Mouse (Mus musculus) kidney, adult 2 months (tissue): ENCODE measurements around the gene Olfr630. TPM values are rescaled to one million over a fixed set of nuclear protein-coding genes. Genes with fewer than 3 reads are reported as not detected.
"Not testable (repeated sequence)": the region's sequence is repeated elsewhere in the genome, so short reads cannot be mapped to it uniquely, and the experiment has no call there.

Source experiments
- DNase-seq: peaks from one replicate; pipeline ENCODE4 v3.0.0; 2021
- H3K27ac ChIP-seq: fragments of 200-500 bp; 2 replicates; pipeline ENCODE4 v1.5.1; 2012; ENCODE audit warnings: low read depth, low read length, control low read depth, inconsistent platforms; ENCODE audit not compliant: insufficient read depth
- H3K27me3 ChIP-seq: fragments of 200-500 bp; replicated peaks from 2 replicates; pipeline ENCODE4 v1.6.1; 2012; ENCODE audit warnings: mild to moderate bottlenecking, moderate library complexity, low read length, inconsistent platforms; ENCODE audit not compliant: control insufficient read depth, insufficient read depth
- H3K36me3 ChIP-seq: fragments of 200-500 bp; 2 replicates; pipeline ENCODE4 v1.6.1; 2012; ENCODE audit warnings: mild to moderate bottlenecking, moderate library complexity, low read length, inconsistent platforms; ENCODE audit not compliant: control insufficient read depth, insufficient read depth
- H3K4me1 ChIP-seq: fragments of 200-500 bp; 2 replicates; pipeline ENCODE4 v1.6.1; 2011; ENCODE audit warnings: low read length; ENCODE audit not compliant: control insufficient read depth, insufficient read depth
- H3K4me3 ChIP-seq: fragments of 200-500 bp; 2 replicates; pipeline ENCODE4 v1.5.1; 2011; ENCODE audit warnings: mild to moderate bottlenecking, low read depth, low read length, control low read depth; ENCODE audit not compliant: insufficient read depth
- CTCF ChIP-seq: fragments of 200-500 bp; conservative IDR thresholded peaks from 2 replicates; pipeline ENCODE4 v1.5.1; 2011; ENCODE audit warnings: low read depth, mild to moderate bottlenecking, control low read depth, low read length, moderate library complexity, mixed read lengths; ENCODE audit not compliant: insufficient read depth, insufficient read length
- POLR2A ChIP-seq: fragments of 200-500 bp; IDR thresholded peaks from one replicate; pipeline ENCODE4 v1.6.1; 2011; ENCODE audit warnings: low read depth, low read length, control low read depth
- WGBS: fragments of 180-500 bp; shearing (Covaris S2); methylation state at CpG from one replicate; pipeline ENCODE4 v1.1.7; 2018; 5-methylcytosine and 5-hydroxymethylcytosine counted together
- polyA plus RNA-seq: library from polyadenylated mRNA; depleted of rRNA; stranded (reverse); fragments of >200 nt; gene quantifications from 2 replicates; pipeline ENCODE4 v1.2.3, GENCODE M21; 2012; rRNA removed

Olfr630 gene
- not detected in 2 replicates for polyA plus RNA-seq

DNA sequence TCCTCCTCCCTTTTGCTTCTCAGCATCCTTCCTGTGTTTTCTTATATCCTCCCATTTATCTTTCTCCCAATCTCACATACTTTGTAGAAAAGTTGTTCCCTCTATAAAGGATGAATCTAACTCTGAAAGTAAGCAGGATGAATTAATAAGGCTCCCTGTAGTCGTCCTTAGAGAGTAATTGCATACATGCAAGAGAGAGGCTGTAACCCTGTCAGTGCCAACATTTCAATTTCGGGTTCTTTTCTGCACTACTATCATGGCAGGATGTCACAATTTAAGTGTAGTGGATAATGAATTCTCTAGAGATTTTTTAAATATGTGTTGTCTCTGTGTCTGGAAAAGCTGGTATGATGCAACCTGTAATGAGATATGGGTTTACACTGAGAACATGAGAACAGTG is at the start of gene Olfr630:
TSS of gene Olfr630 (minus strand) at position 101 of the 400 bp plus-strand sequence.
- no peaks in the 10 kb centered on the region for H3K4me1 ChIP-seq
- DNase-seq = no peak
- no peak within 1 kb of the TSS for H3K27ac ChIP-seq
- H3K36me3 ChIP-seq = no peaks in the 10 kb centered on the region
- TF ChIP-seq POLR2A = no peak
- no peak for TF ChIP-seq CTCF
- no peaks in the 10 kb centered on the region for H3K27me3 ChIP-seq
- 37% methylated on average over 2 of the region's 2 CpGs for WGBS
- no peak within 1 kb of the TSS for H3K4me3 ChIP-seq

DNA sequence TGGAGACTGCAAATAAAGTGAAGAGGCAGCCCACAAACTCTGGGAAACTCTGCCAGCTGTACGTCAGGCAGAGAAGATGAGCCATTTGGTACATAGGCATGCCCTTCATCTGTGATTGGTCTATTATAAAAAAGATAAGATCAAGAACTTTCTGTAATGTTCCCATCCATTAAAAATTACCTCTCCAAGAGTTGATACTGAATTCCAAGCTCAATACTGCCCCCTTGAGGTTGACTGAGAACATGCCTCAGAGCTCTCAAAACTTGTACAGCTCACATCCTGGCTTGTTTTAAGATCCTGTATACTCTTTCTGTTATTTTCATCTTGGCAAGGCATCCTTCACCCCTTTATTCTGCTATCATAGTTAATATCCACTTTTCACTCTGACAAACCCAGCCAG is 49.7 kb upstream of the Olfr630 start:
- no peaks in the 10 kb centered on the region for H3K4me1 ChIP-seq
- TF ChIP-seq POLR2A = no peak
- 0 out of 2 replicates have a peak, but pooled peaks have one; percentile 20 for TF ChIP-seq CTCF
- no peak overlapping the region for H3K4me3 ChIP-seq
- peak; percentile 4 for DNase-seq
- no peaks in the 10 kb centered on the region for H3K27me3 ChIP-seq
- H3K27ac ChIP-seq = no peak overlapping the region
- WGBS = 49% methylated on average over 1 of the region's 1 CpGs
- H3K36me3 ChIP-seq = no peaks in the 10 kb centered on the region

DNA sequence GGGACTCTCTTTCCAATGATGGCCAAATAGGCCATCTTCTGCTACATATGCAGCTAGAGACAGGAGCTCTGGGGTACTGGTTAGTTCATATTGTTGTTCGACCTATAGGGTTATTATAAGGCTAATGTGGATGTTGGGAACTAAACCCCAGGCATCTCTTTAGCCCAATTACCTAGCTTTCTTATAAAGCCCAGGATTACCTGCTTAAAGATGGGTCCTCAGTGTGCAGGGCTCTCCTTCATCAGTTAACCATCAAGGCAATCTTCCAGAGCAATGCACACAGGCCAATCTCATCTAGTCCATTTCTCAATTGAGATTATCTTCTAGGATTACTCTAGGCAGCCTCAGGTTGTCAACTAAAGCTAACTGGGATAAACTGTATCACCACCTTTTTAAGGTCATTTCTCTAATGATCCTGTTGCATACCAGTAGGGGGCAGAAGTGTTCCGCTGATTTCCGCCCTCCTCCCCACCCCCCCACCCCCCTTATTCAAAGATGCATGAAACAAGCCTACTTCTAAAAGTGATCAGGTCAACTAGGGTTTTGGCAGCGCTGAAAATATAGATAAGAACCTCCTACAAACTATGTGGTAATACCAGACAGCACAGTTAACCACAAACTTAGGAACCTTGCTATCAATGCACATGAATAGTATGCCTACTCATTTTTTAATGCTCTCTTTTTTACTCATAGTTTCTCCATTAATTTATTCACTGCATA is 35.7 kb upstream of the Olfr630 start:
- no peak overlapping the region for H3K4me3 ChIP-seq

DNA sequence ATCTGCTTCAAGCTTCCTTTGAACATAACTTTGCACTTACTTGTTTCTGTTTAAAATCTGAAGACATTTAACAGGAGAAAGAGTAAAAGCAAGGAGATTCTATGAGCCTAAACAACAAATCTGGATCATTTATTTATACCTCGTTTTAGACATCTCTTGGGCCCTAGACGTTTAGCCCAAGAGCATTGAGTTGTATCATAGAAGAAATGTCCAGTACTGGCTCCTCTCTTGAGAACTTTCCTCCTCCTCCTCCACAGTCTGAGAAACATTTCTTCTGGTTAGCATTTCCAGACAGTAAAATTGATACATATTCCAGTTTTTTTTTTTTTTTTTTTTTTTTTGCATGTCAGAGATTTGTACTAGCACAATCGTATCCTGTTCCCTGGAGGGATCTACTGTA is 34.6 kb upstream of the Olfr630 start, which contains the start of gene Olfr67:
TSS of gene Olfr67 (minus strand) at position 101 of the 400 bp plus-strand sequence.
- H3K36me3 ChIP-seq = no peaks in the 10 kb centered on the region
- DNase-seq = no peak
- TF ChIP-seq POLR2A (no peak), CTCF (no peak)
- H3K4me3 ChIP-seq = no peak within 1 kb of the TSS
- 66% methylated on average over 3 of the region's 3 CpGs for WGBS
- no peaks in the 10 kb centered on the region for H3K27me3 ChIP-seq
- H3K4me1 ChIP-seq = no peaks in the 10 kb centered on the region
- no peak within 1 kb of the TSS for H3K27ac ChIP-seq

More for the DNA sequence above, 35.7 kb upstream of the Olfr630 start:
- no peaks in the 10 kb centered on the region for H3K4me1 ChIP-seq
- no peak overlapping the region for H3K27ac ChIP-seq
- WGBS = 30% methylated on average over 4 of the region's 4 CpGs
- H3K36me3 ChIP-seq = no peaks in the 10 kb centered on the region
- no peak for DNase-seq
- TF ChIP-seq CTCF = no peak
- TF ChIP-seq POLR2A = no peak
- no peaks in the 10 kb centered on the region for H3K27me3 ChIP-seq

DNA sequence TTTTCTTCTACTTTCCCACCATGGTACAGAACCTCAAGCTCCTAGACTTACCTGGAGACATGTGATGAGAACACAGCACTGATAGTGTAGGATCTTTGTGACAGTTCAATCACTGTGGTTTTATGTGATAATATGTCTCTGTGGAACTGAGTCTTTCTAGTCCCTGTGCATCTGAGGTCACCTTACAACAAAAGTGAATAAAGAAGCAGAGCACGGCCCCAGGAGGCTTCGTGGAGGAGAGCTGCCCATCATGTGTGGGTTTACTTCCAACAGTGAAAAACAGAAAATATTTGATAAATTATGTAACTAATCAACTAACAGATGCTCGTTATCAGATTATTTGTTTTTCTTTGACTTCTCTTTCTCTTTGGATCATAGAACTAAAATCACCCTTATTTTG is 22.5 kb upstream of the Olfr630 start, which contains the start of gene Olfr68:
TSS of gene Olfr68 (minus strand) at position 101 of the 400 bp plus-strand sequence.
- WGBS = 81% methylated on average over 3 of the region's 3 CpGs

DNA sequence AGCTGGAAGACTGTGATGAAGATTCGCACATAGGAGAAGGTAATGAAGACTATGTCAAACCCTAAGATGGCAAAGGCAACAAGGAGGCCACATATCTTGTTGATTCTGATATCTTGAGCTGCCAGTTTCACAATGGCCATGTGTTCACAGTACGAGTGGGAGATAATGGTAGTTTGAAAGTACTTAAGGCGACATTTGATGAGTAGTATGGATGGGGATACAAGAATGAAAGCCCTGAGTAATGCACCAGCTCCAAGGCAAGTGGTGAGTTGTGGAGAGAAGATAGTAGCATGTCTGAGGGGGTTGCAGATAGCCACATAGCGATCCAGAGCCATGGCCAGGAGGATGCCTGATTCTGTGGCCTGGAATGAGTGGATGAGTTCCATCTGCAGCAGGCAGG is 20.5 kb upstream of the Olfr630 start:
- H3K27ac ChIP-seq, H3K27me3 ChIP-seq, DNase-seq, H3K4me3 ChIP-seq, H3K4me1 ChIP-seq, H3K36me3 ChIP-seq: not testable (repeated sequence)
- 82% methylated on average over 4 of the region's 4 CpGs for WGBS

More for the DNA sequence above, 22.5 kb upstream of the Olfr630 start, which contains the start of gene Olfr68:
- Histone ChIP-seq H3K27ac (no peak within 1 kb of the TSS), H3K27me3 (no peaks in the 10 kb centered on the region), H3K4me3 (no peak within 1 kb of the TSS), H3K36me3 (no peaks in the 10 kb centered on the region), H3K4me1 (no peaks in the 10 kb centered on the region)
- TF ChIP-seq CTCF (no peak), POLR2A (no peak)
- DNase-seq = no peak

DNA sequence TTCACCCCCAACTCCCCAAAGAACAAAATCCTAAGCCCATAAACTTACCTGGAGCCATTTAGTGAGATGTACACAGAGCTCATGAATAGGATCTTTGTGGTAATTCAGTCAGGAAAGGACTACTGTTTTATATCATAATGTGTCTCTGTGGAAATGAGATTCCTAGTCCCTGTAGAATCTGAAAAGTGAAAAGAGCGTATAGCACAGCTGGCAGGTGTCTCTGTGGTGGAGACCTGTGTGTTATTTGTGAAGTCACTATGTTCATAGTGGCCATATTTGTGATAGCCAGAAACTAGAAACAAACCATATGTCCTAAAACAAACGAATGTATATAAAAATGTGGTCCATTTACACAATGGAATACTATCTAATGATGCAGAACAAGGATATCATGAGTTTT is 14.4 kb upstream of the Olfr630 start, which contains the start of gene Olfr69:
TSS of gene Olfr69 (minus strand) at position 101 of the 400 bp plus-strand sequence.
- H3K36me3 ChIP-seq = no peaks in the 10 kb centered on the region
- no peaks in the 10 kb centered on the region for H3K4me1 ChIP-seq
- H3K4me3 ChIP-seq = no peak within 1 kb of the TSS
- WGBS = 69% methylated on average over 2 of the region's 2 CpGs
- H3K27me3 ChIP-seq = no peaks in the 10 kb centered on the region
- no peak for DNase-seq
- TF ChIP-seq CTCF (no peak), POLR2A (no peak)
- H3K27ac ChIP-seq = no peak within 1 kb of the TSS

DNA sequence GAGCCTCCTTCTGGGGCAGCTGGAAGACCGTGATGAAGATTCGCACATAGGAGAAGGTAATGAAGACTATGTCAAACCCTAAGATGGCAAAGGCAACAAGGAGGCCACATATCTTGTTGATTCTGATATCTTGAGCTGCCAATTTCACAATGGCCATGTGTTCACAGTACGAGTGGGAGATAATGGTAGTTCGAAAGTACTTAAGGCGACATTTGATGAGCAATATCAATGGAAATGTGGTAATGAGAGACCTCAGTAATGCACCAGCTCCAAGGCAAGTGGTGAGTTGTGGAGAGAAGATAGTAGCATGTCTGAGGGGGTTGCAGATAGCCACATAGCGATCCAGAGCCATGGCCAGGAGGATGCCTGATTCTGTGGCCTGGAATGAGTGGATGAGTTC is 10.6 kb upstream of the Olfr630 start:
- H3K27me3 ChIP-seq, H3K4me3 ChIP-seq, H3K27ac ChIP-seq, DNase-seq, H3K36me3 ChIP-seq, H3K4me1 ChIP-seq: not testable (repeated sequence)
- WGBS = 87% methylated on average over 6 of the region's 6 CpGs

DNA sequence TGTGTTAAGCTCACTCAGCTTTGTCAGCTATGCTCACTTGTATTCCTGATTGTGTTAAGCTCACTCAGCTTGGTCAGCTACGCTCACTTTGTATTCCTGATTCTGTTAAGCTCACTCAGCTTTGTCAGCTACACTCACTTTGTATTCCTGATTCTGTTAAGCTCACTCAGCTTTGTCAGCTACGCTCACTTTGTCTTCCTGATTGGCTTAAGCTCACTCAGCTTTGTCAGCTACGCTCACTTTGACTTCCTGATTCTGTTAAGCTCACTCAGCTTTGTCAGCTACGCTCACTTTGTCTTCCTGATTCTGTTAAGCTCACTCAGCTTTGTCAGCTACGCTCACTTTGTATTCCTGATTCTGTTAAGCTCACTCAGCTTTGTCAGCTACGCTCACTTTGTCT is 5.1 kb upstream of the Olfr630 start:
- H3K27me3 ChIP-seq, H3K4me1 ChIP-seq, DNase-seq, H3K27ac ChIP-seq, H3K36me3 ChIP-seq, H3K4me3 ChIP-seq: not testable (repeated sequence)
- WGBS = 79% methylated on average over 6 of the region's 6 CpGs
